Mouse (Mus musculus) lung, embryonic 16.5 days (tissue): ENCODE measurements around the gene Zfp36l2. TPM values are rescaled to one million over a fixed set of nuclear protein-coding genes. Genes with fewer than 3 reads are reported as not detected.

ENCODE experiments used
- ATAC-seq: fragments of 200-750 bp; cut with Nextera tagmentation; 2 replicates; pipeline ENCODE4 v1.8.0; 2017; ENCODE audit warnings: low read depth, mild to moderate bottlenecking, moderate library complexity
- H3K27ac ChIP-seq: fragments of 300-500 bp; sonication (generic); 2 replicates; pipeline ENCODE4 v1.5.1; 2014; ENCODE audit warnings: mild to moderate bottlenecking, control low read depth, low read length
- H3K27me3 ChIP-seq: fragments of 300-500 bp; sonication (generic); 2 replicates; pipeline ENCODE4 v1.6.1; 2014; ENCODE audit warnings: low read depth, low read length, mixed read lengths; ENCODE audit not compliant: control insufficient read depth, insufficient read depth
- H3K36me3 ChIP-seq: fragments of 300-500 bp; sonication (generic); 2 replicates; pipeline ENCODE4 v1.6.1; 2014; ENCODE audit warnings: low read length; ENCODE audit not compliant: control insufficient read depth, insufficient read depth
- H3K4me1 ChIP-seq: fragments of 300-500 bp; sonication (generic); replicated peaks from 2 replicates; pipeline ENCODE4 v1.6.1; 2014; ENCODE audit warnings: low read length, mixed read lengths; ENCODE audit not compliant: control insufficient read depth, insufficient read depth
- H3K4me2 ChIP-seq: fragments of 300-500 bp; sonication (generic); 2 replicates; pipeline ENCODE4 v1.6.1; 2014; ENCODE audit warnings: low read depth, low read length, control low read depth
- H3K4me3 ChIP-seq: fragments of 300-500 bp; sonication (generic); 2 replicates; pipeline ENCODE4 v1.5.1; 2014; ENCODE audit warnings: mild to moderate bottlenecking, low read length, control low read depth
- H3K9ac ChIP-seq: fragments of 300-500 bp; sonication (generic); 2 replicates; pipeline ENCODE4 v1.6.1; 2014; ENCODE audit warnings: low read length, control low read depth
- H3K9me3 ChIP-seq: fragments of 300-500 bp; sonication (generic); 2 replicates; pipeline ENCODE4 v1.6.1; 2016; ENCODE audit warnings: low read length; ENCODE audit not compliant: control insufficient read depth
- WGBS: fragments of 180-500 bp; shearing (Covaris S2); extraction: QIAGEN DNeasy Blood & Tissue Kit; methylation state at CpG from one replicate; pipeline ENCODE4 v1.1.7; 2014; 5-methylcytosine and 5-hydroxymethylcytosine counted together
- polyA plus RNA-seq: library from polyadenylated mRNA; unstranded; fragments of >200 nt; fragmentation: Nextera tagmentation; extraction: Ambion mirVana; gene quantifications from 2 replicates; pipeline ENCODE4 v1.2.1, GENCODE M21; 2015

Gene Zfp36l2
- polyA plus RNA-seq, 1 experiment from 2014 or later = 10.1 TPM

DNA sequence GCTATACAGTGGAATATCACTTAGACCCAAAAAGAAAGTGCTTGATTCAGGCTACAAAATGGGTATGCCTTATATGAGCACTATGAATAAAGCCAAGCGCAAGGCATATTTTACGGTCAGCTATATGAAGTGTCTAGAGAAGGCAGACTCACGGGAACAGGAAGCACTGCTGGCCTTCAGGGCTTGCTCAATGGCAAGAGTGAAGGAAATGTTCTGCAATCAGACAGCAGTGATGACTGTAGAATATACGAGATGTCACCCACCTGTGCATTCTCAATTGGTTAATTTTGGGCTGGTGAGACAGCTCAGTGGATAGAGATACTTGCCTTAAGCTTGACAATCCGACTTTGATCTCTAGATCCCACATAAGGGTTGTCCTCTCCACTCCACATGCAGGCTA is 13.4 kb upstream of the Zfp36l2 start:
- 86% methylated on average over 5 of the region's 5 CpGs for WGBS
- Histone ChIP-seq H3K4me1 (peaks cover 4% of the 10 kb centered on the region; the same call in 1 of the 2 replicates), H3K36me3 (peaks cover 4% of the 10 kb centered on the region), H3K27ac (no peak overlapping the region), H3K27me3 (no peaks in the 10 kb centered on the region), H3K9ac (no peak overlapping the region), H3K9me3 (no peaks in the 10 kb centered on the region), H3K4me2 (no peak overlapping the region), H3K4me3 (no peak overlapping the region)
- no peak for ATAC-seq

DNA sequence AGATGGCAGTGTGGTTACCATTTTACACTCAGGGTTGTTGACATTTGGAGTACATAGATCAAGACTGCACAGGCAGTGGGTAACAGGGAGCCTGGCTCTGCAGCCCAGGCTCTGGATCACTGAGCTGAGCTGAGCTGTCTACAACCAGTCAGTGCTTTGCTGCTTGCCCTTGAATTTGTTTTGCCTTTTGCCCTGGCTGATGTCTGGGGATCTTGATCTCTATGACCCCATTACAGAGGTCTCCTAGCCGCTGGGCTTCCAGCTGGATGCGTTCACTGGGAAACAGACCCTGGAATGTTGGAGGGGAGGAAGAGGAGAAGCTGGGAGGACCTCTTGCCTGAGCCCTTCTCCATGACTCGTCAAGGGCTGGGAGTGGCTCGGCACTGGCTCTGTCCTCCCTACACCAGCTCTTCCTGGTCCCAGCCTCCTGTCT is 10.2 kb upstream of the Zfp36l2 start:
- H3K27ac ChIP-seq = no peak overlapping the region
- H3K9ac ChIP-seq = no peak overlapping the region
- no peaks in the 10 kb centered on the region for H3K9me3 ChIP-seq
- H3K4me2 ChIP-seq = no peak overlapping the region
- H3K27me3 ChIP-seq = no peaks in the 10 kb centered on the region
- 38% methylated on average over 4 of the region's 4 CpGs for WGBS
- H3K4me1 ChIP-seq = peaks cover 4% of the 10 kb centered on the region; the same call in 1 of the 2 replicates
- no peak overlapping the region for H3K4me3 ChIP-seq
- H3K36me3 ChIP-seq = peaks cover 2% of the 10 kb centered on the region; the same call in 1 of the 2 replicates
- no peak for ATAC-seq

- Histone ChIP-seq H3K9me3 (no peaks in the 10 kb centered on the region), H3K27ac (no peak overlapping the region), H3K4me3 (no peak overlapping the region), H3K36me3 (peaks cover 7% of the 10 kb centered on the region), H3K4me1 (peaks cover 4% of the 10 kb centered on the region; the same call in 1 of the 2 replicates), H3K4me2 (no peak overlapping the region), H3K9ac (no peak overlapping the region), H3K27me3 (no peaks in the 10 kb centered on the region)
- ATAC-seq = no peak
Observed at GRCm38 (mm10) chr17:84196329-84196728, 8.6 kb upstream of the Zfp36l2 start.

- peaks cover 5% of the 10 kb centered on the region for H3K36me3 ChIP-seq
- H3K9me3 ChIP-seq = no peaks in the 10 kb centered on the region
- peaks cover 4% of the 10 kb centered on the region; the same call in 1 of the 2 replicates for H3K4me1 ChIP-seq
- no peak overlapping the region for H3K4me3 ChIP-seq
- H3K9ac ChIP-seq = no peak overlapping the region
- H3K27me3 ChIP-seq = no peaks in the 10 kb centered on the region
- H3K4me2 ChIP-seq = no peak overlapping the region
- 89% methylated on average over 3 of the region's 3 CpGs for WGBS
- no peak for ATAC-seq
- no peak overlapping the region for H3K27ac ChIP-seq
Observed at GRCm38 (mm10) chr17:84195835-84196234, 8.1 kb upstream of the Zfp36l2 start.

GRCm38 (mm10) chr17:84195003-84195395 is 7.3 kb upstream of the Zfp36l2 start:
- no peak for ATAC-seq
- no peak overlapping the region for H3K4me3 ChIP-seq
- H3K9me3 ChIP-seq = no peaks in the 10 kb centered on the region
- H3K4me1 ChIP-seq = peaks cover 4% of the 10 kb centered on the region; the same call in 1 of the 2 replicates
- no peak overlapping the region for H3K9ac ChIP-seq
- H3K27ac ChIP-seq = no peak overlapping the region
- 23% methylated on average over 4 of the region's 4 CpGs for WGBS
- H3K4me2 ChIP-seq = no peak overlapping the region
- peaks cover 5% of the 10 kb centered on the region for H3K36me3 ChIP-seq
- no peaks in the 10 kb centered on the region for H3K27me3 ChIP-seq

DNA sequence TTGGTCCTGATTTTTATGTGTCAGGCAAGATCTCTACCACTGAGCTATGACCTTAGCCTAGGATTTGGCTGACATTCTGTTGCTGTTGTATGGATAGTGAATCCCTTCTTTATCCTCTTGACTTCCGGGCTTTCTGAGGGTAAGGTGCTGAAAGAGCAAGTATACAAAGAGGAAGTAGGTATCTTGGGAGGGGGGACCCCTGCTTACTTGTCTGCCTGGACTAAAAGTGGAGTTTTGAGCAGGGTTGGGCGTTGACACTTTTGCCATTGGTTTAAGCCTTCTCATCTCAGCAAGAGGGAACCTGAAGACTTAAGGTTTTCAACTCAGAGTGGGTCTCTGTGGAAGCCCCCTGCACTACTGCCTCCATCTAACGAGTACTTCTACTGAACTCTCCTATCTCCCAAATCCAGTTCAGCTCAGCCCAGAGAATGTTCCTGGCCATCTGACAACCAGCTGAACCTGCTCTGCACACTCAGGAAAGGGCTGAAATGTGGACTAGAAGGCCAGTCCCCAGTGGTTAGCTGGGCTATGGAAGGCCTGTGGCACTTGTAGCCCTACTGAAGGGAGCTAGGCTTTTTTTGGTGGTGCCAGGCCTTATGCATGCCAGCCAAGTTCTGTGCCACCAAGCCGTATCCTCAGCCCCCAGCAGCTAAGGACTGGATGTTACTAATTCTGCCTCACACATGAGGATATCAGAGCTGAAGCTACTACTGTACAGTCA is 6.7 kb upstream of the Zfp36l2 start:
- Histone ChIP-seq H3K27me3 (no peaks in the 10 kb centered on the region), H3K4me2 (no peak overlapping the region), H3K36me3 (peaks cover 5% of the 10 kb centered on the region), H3K4me1 (peaks cover 7% of the 10 kb centered on the region; the same call in 1 of the 2 replicates), H3K9me3 (no peaks in the 10 kb centered on the region), H3K27ac (no peak overlapping the region), H3K9ac (no peak overlapping the region), H3K4me3 (no peak overlapping the region)
- no peak for ATAC-seq
- 64% methylated on average over 4 of the region's 4 CpGs for WGBS

GRCm38 (mm10) chr17:84193411-84193810 is 5.7 kb upstream of the Zfp36l2 start:
- 73% methylated on average over 9 of the region's 9 CpGs for WGBS

DNA sequence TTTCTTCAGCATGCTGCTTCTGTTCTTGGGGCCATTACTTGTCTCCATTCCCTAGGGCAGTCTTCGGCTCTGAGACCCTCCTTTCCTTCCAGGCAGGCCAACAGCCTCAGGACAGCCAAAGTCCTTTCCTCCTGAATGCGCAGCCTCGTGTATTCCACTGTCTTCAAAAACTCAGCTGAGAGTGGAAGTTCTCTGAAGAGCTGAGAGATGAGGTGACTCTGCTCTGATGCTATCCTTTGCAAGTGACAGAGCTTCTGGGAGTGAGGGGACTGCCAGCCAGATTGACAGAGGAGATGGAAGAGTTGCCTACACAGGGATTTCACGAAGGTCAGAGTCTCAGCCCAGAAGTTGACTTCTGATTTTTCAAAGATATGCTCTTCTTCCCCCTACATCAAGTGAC is 4.2 kb upstream of the Zfp36l2 start:
- no peak overlapping the region for H3K9ac ChIP-seq

More at GRCm38 (mm10) chr17:84193411-84193810, 5.7 kb upstream of the Zfp36l2 start:
- Histone ChIP-seq H3K4me3 (no peak overlapping the region), H3K27me3 (no peaks in the 10 kb centered on the region), H3K27ac (no peak overlapping the region), H3K4me2 (no peak overlapping the region), H3K9ac (no peak overlapping the region), H3K4me1 (peaks cover 16% of the 10 kb centered on the region), H3K9me3 (no peaks in the 10 kb centered on the region), H3K36me3 (peaks cover 5% of the 10 kb centered on the region)
- ATAC-seq = no peak

GRCm38 (mm10) chr17:84190885-84191284 is 3.1 kb upstream of the Zfp36l2 start:
- no peaks in the 10 kb centered on the region for H3K9me3 ChIP-seq
- H3K27ac ChIP-seq = no peak overlapping the region
- no peak overlapping the region for H3K9ac ChIP-seq
- no peaks in the 10 kb centered on the region for H3K27me3 ChIP-seq
- 22% methylated on average over 8 of the region's 8 CpGs for WGBS
- H3K4me2 ChIP-seq = no peak overlapping the region
- peaks cover 9% of the 10 kb centered on the region for H3K36me3 ChIP-seq
- H3K4me1 ChIP-seq = peaks cover 12% of the 10 kb centered on the region
- no peak overlapping the region for H3K4me3 ChIP-seq
- ATAC-seq = no peak

More for the DNA sequence above, 4.2 kb upstream of the Zfp36l2 start:
- H3K27ac ChIP-seq = no peak overlapping the region
- H3K4me1 ChIP-seq = peaks cover 12% of the 10 kb centered on the region
- no peaks in the 10 kb centered on the region for H3K9me3 ChIP-seq
- H3K4me3 ChIP-seq = no peak overlapping the region
- WGBS = 83% methylated on average over 4 of the region's 4 CpGs
- H3K4me2 ChIP-seq = no peak overlapping the region
- H3K27me3 ChIP-seq = no peaks in the 10 kb centered on the region
- H3K36me3 ChIP-seq = peaks cover 5% of the 10 kb centered on the region
- ATAC-seq = no peak
